Mouse (Mus musculus) gastrocnemius, postnatal 36 days (tissue): ENCODE measurements at regions not wholly inside any gene's neighbourhood (a gene's known extent, or its start where the extent isn't known, plus 50 kb on each side); places are given as distances from the start of the nearest gene placed in this dataset.

Source experiments
- DNase-seq, 2 experiments: peaks; one replicate each; pipeline ENCODE4 v3.0.0; 2022
- intact Hi-C: fragments of 180-260 bp; cut with DNase I; formaldehyde crosslinking; loops from one replicate; pipeline ENCODE4 v1.15.1; 2025

- intact Hi-C loops: no loop called here
- peak; percentile 50 to 61 for DNase-seq
Observed at GRCm38 (mm10) chr5:93328059-93328458, 61.0 kb downstream of the Ccng2 start.

GRCm38 (mm10) chr5:93330851-93331250 is 63.8 kb downstream of the Ccng2 start:
- intact Hi-C loops: no loop called here
- DNase-seq: no peak

- intact Hi-C loops: no loop called here
- no peak for DNase-seq
Observed at GRCm38 (mm10) chr5:93353101-93353500, 86.0 kb downstream of the Ccng2 start.
